Mouse (Mus musculus) bone marrow, adult 2 months (tissue): ENCODE data around the gene Ankrd61. TPM values are rescaled to one million over a fixed set of nuclear protein-coding genes. Genes with fewer than 3 reads are reported as not detected.

ENCODE experiments used
- H3K27ac ChIP-seq: fragments of 200-500 bp; 2 replicates; pipeline ENCODE4 v1.5.1; 2012; ENCODE audit warnings: low read depth, mild to moderate bottlenecking, control low read depth, inconsistent platforms, low read length; ENCODE audit not compliant: control insufficient read depth, poor library complexity, insufficient read depth
- H3K4me1 ChIP-seq: fragments of 200-500 bp; 2 replicates; pipeline ENCODE4 v1.6.1; 2011; ENCODE audit warnings: low read length; ENCODE audit not compliant: control insufficient read depth, insufficient read depth
- H3K4me3 ChIP-seq: fragments of 200-500 bp; replicated peaks from 2 replicates; pipeline ENCODE3; 2011; ENCODE audit warnings: mild to moderate bottlenecking, low read depth, low read length, control low read depth; ENCODE audit not compliant: control insufficient read depth
- CTCF ChIP-seq: fragments of 200-500 bp; IDR thresholded peaks from 2 replicates; pipeline ENCODE4 v1.5.1; 2011; ENCODE audit warnings: low read length, control low read depth; ENCODE audit not compliant: control insufficient read depth, insufficient read depth
- POLR2A ChIP-seq: fragments of 200-500 bp; IDR thresholded peaks from 2 replicates; pipeline ENCODE4 v1.6.1; 2011; ENCODE audit warnings: low read depth, mild to moderate bottlenecking, control low read depth, low read length, borderline replicate concordance; ENCODE audit not compliant: control insufficient read depth
- WGBS: fragments of 180-500 bp; shearing (Covaris S2); methylation state at CpG from one replicate; pipeline ENCODE4 v1.1.7; 2018; 5-methylcytosine and 5-hydroxymethylcytosine counted together
- polyA plus RNA-seq: library from polyadenylated mRNA; stranded (reverse); fragments of >200 nt; gene quantifications from 2 replicates; pipeline ENCODE4 v1.2.4, GENCODE M21; 2011; ENCODE audit warnings: low replicate concordance; ENCODE audit not compliant: missing spikeins, insufficient read depth, insufficient read length

Ankrd61 gene
- polyA plus RNA-seq: not detected in 2 replicates

DNA sequence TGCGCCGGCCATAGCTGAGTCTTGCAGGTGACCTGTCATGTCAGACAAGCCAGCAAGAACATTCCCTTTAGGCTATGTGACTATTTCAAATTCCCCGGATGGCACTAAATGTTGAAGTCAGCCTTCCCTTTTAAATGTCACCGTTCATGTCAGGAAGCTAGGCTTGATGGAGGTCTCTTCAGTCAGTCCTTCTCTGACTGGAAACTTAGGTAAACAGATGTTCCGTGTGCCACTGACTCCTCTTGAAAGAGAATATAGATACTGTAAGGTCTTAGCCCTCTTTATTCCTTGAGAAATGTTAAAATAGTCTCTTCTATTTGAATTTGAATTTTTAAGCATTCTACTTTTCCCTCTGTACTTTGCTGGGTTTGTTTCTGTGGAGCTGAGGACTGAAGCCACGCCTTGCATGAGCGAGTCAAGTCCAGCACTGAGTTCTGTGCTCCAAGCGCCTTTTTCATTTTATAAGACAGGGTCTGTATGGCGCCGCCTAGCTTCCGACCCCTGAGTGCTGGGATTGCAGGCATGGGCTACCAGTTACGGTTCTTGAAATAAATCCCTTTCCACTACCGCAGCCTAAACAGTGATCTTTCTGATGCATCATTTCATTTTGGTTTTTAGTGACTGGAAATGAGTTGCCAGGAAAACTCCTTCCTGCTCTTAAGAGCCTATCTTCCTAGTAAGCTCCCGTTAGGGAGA, at the start of gene Ankrd61:
Gene Ankrd61, minus strand, starts transcription at position 51 of the 696 bp plus-strand sequence.
- TF ChIP-seq CTCF (no peak), POLR2A (no peak)
- Histone ChIP-seq H3K4me3 (no peak within 1 kb of the TSS), H3K4me1 (no peaks in the 10 kb centered on the region; the same call in 1 of the 2 replicates), H3K27ac (no peak within 1 kb of the TSS)
- WGBS: 93% methylated on average over 14 of the region's 14 CpGs

DNA sequence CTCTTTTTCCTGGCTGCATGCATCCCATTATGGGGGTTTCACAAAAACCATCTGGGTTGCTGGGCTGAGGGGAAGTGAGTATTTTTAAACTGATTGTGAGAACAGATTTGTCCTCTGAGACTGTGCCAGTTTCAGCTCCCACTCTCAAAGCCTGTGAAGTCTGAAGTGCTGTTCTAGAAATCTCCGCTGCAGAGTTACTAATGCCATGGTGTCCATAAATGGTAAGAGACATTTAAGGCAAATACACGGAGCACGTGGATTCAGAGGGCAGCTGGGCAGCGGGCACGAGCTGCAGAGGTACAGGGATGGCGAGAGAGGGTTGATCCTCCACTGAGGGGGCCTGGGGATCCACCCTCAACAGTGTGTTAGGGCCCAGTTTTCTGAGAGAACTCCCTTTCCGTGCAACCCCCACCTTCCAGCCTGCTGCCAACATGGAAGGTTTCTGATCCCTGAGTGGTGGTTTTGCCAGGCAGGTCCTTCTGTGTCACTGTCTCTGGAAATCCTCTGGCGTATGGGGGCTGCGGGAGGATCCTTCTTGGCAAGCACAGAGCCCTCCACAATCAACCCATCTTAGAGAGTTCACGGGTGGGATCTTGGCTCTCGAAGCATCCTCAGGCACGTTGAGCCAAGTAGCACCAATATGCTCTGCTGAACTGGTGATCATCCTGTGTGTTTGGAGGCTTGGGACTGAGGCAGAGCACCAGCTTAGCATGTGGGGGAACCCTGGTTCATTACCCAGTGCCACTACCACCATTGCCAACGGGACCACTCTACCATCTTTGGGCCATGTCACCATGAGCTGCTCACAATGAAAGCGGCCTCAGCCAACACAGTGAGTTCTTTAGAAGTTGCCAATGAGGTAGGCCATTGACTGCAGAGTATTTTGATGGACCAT, 46.0 kb upstream of the Ankrd61 start:
- 83% methylated on average over 14 of the region's 14 CpGs for WGBS
- no peak overlapping the region for H3K27ac ChIP-seq
- H3K4me3 ChIP-seq: no peak overlapping the region
- H3K4me1 ChIP-seq: no peaks in the 10 kb centered on the region
- TF ChIP-seq CTCF (no peak), POLR2A (no peak)

DNA sequence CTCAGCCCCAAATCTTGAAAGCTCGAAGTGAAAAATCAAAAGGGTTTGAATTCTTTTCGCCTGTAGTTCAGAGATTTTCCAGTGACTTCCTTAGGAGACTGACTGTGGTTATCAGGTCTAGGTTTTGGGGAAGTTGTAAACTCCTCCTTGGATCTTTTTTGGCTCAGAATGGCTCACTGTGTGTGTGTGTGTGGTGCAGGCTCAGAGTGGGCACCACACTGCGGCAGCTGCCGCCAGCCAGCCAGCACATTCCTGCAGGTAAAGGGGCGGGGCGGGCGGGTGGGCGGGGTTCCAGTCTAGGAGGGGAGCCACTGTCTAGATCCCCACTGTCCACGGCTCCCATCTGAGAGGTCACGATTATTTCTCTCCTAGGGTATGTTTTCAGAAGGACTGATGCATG, 44.1 kb upstream of the Ankrd61 start:
- no peaks in the 10 kb centered on the region for H3K4me1 ChIP-seq
- no peak overlapping the region for H3K4me3 ChIP-seq
- TF ChIP-seq CTCF (no peak), POLR2A (no peak)
- no peak overlapping the region for H3K27ac ChIP-seq
- WGBS: 8% methylated on average over 10 of the region's 10 CpGs

DNA sequence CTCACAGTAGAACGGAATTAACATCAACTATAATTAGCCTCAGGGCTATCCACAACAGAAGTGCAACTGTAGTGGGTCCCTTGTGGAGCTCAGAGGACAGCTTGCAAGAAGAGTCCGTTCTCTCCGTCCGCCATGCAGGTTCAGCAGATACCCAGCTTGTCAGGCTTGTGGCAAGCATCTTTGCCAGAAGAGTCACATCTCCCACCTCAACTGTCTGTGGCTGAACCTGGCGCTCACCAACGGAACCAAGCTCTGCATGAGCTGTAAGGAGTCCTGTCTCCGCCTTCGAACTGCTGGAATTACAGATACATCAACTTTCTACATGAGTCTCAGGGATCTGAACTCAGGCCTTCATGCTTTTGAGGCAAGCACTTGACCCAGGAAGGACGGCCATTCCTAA, 38.7 kb upstream of the Ankrd61 start:
- H3K4me3 ChIP-seq: no peak overlapping the region
- 81% methylated on average over 9 of the region's 9 CpGs for WGBS
- no peak overlapping the region for H3K27ac ChIP-seq
- no peaks in the 10 kb centered on the region for H3K4me1 ChIP-seq
- TF ChIP-seq POLR2A: no peak
- TF ChIP-seq CTCF: no peak

DNA sequence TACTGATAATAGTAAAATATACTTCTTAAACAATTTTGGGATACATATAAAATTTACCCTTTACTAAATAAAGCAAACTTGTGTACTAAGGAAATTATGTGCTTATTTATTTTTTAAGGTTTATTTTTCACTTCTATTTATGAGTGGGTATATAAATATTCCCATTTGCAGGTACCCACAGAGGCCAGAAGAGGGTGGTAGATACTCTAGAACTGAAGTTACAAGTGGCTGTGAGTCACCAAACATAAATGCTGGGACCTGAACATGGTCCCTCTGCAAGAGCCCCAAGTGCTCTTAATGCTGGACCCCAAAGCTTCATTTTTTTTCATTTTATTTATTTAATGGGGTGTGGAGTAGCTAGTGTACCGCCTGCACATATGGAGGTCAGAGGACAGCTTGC, 36.4 kb upstream of the Ankrd61 start:
- WGBS: 87% methylated on average over 1 of the region's 1 CpGs
- TF ChIP-seq CTCF: no peak
- TF ChIP-seq POLR2A: no peak
- Histone ChIP-seq H3K27ac (no peak overlapping the region), H3K4me1 (no peaks in the 10 kb centered on the region), H3K4me3 (no peak overlapping the region)

- Histone ChIP-seq H3K4me3 (no peak overlapping the region), H3K4me1 (no peaks in the 10 kb centered on the region), H3K27ac (no peak overlapping the region)
- no peak for TF ChIP-seq CTCF
- no peak for TF ChIP-seq POLR2A
- 91% methylated on average over 11 of the region's 11 CpGs for WGBS
Measured at GRCm38 (mm10) chr5:143933414-143933813, 35.9 kb upstream of the Ankrd61 start.

DNA sequence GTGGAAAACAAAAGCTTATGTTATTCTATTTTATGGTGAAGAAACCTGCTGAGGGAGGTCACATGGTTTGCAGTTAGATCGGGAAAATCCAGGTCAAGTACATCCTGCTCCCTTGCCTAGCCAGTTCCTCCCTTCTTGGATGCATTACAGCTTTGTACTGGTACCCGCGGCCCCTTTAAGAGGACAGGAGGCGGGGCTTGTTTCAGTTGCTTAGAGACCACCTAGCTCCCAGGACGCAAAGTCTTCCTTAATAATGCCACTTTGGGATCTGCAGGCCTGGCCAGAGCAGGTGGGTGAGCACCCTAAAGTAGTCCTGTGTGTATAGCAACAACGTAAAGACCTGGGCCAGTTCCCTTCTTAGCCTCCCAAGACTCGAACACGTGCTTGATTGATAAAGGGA, 35.3 kb upstream of the Ankrd61 start, which contains the start of gene Rsph10b:
Gene Rsph10b, plus strand, starts transcription at position 205 of the 400 bp plus-strand sequence.
- Histone ChIP-seq H3K4me1 (no peaks in the 10 kb centered on the region), H3K27ac (no peak within 1 kb of the TSS), H3K4me3 (no peak within 1 kb of the TSS)
- no peak for TF ChIP-seq CTCF
- TF ChIP-seq POLR2A: no peak
- WGBS: 67% methylated on average over 8 of the region's 8 CpGs
